Mouse (Mus musculus) frontal cortex, postnatal 10 days (tissue): ENCODE results near the gene Pcnx.

Experiments
- DNase-seq, 2 experiments: peaks; one replicate each; pipeline ENCODE4 v3.0.0; 2022; ENCODE audit warnings: low spot score in 2 of 2, mixed read lengths in 1 of 2

Pcnx gene

GRCm38 (mm10) chr12:81859351-81860307 is at the start of gene Pcnx:
Gene Pcnx (plus strand): TSS chr12:81860023.
- peak in 1 of 2 experiments; percentile 86 for DNase-seq

GRCm38 (mm10) chr12:81810417-81810816 is 49.4 kb upstream of the Pcnx start:
- no peak for DNase-seq

GRCm38 (mm10) chr12:81814742-81815141 is 45.1 kb upstream of the Pcnx start:
- DNase-seq = no peak

- no peak for DNase-seq
Observed at GRCm38 (mm10) chr12:81816330-81817125, 43.3 kb upstream of the Pcnx start.

- no peak for DNase-seq
Observed at GRCm38 (mm10) chr12:81817126-81817505, 42.7 kb upstream of the Pcnx start.

GRCm38 (mm10) chr12:81820700-81821099 is 39.1 kb upstream of the Pcnx start:
- DNase-seq = no peak

GRCm38 (mm10) chr12:81822176-81822575 is 37.6 kb upstream of the Pcnx start:
- no peak for DNase-seq

- no peak for DNase-seq
Observed at GRCm38 (mm10) chr12:81822778-81823480, 36.9 kb upstream of the Pcnx start.

GRCm38 (mm10) chr12:81828355-81828754 is 31.5 kb upstream of the Pcnx start:
- no peak for DNase-seq

- no peak for DNase-seq
Observed at GRCm38 (mm10) chr12:81832039-81832738, 27.6 kb upstream of the Pcnx start.

GRCm38 (mm10) chr12:81833094-81833493 is 26.7 kb upstream of the Pcnx start:
- DNase-seq = no peak

GRCm38 (mm10) chr12:81836162-81836561 is 23.7 kb upstream of the Pcnx start:
- no peak for DNase-seq

- DNase-seq = no peak
Observed at GRCm38 (mm10) chr12:81837463-81837862, 22.4 kb upstream of the Pcnx start.

- no peak for DNase-seq
Observed at GRCm38 (mm10) chr12:81839663-81840062, 20.2 kb upstream of the Pcnx start.

GRCm38 (mm10) chr12:81841046-81841445 is 18.8 kb upstream of the Pcnx start:
- no peak for DNase-seq

- no peak for DNase-seq
Observed at GRCm38 (mm10) chr12:81843501-81843900, 16.3 kb upstream of the Pcnx start.

- DNase-seq = no peak
Observed at GRCm38 (mm10) chr12:81844572-81844971, 15.3 kb upstream of the Pcnx start.

- no peak for DNase-seq
Observed at GRCm38 (mm10) chr12:81844981-81845380, 14.8 kb upstream of the Pcnx start.

GRCm38 (mm10) chr12:81849629-81850028 is 10.2 kb upstream of the Pcnx start:
- DNase-seq = no peak

- DNase-seq = no peak
Observed at GRCm38 (mm10) chr12:81852551-81852950, 7.3 kb upstream of the Pcnx start.

- no peak for DNase-seq
Observed at GRCm38 (mm10) chr12:81852977-81853376, 6.8 kb upstream of the Pcnx start.
